Mouse (Mus musculus): ENCODE data around the gene Fam198b. TPM values are rescaled to one million over a fixed set of nuclear protein-coding genes. Genes with fewer than 3 reads are reported as not detected.
A peak's percentile ranks its signal among the peaks of the same experiment; 100 is the strongest.

Gene Fam198b
- 10 to 100 TPM in 1 of 2 experiments, 1 to 10 TPM in 1; 8.8 to 10.4 TPM for total RNA-seq (2021)

GRCm38 (mm10) chr3:79884305-79884704 is at the start of gene Fam198b:
Gene Fam198b (plus strand): TSS chr3:79884533.
- no peak for DNase-seq (ENCODE audit: low spot score in 2 of 2)
- intact Hi-C loops (cut with DNase I) = loop anchor here (1.0 to 10.0 kb wide), 3 partner anchors 90 to 920 kb away; partner anchors contain the start of gene Gria2

GRCm38 (mm10) chr3:79838751-79839150 is 45.6 kb upstream of the Fam198b start:
- intact Hi-C loops (cut with DNase I) = no loop called here
- DNase-seq (ENCODE audit: low spot score in 2 of 2) = peak in 1 of 2 experiments; percentile 31

GRCm38 (mm10) chr3:79841475-79841874 is 42.9 kb upstream of the Fam198b start:
- no peak for DNase-seq (ENCODE audit: low spot score in 2 of 2)
- intact Hi-C loops (cut with DNase I) = no loop called here

- DNase-seq (ENCODE audit: low spot score in 2 of 2) = peak in 1 of 2 experiments; percentile 22
- intact Hi-C loops (cut with DNase I) = no loop called here
Measured at GRCm38 (mm10) chr3:79842165-79842564, 42.2 kb upstream of the Fam198b start.

- peak; percentile 70 to 81 for DNase-seq (ENCODE audit: low spot score in 2 of 2)
- intact Hi-C loops (cut with DNase I) = no loop called here
Measured at GRCm38 (mm10) chr3:79842616-79843016, 41.7 kb upstream of the Fam198b start.

GRCm38 (mm10) chr3:79843999-79844398 is 40.3 kb upstream of the Fam198b start:
- peak in 1 of 2 experiments; percentile 43 for DNase-seq (ENCODE audit: low spot score in 2 of 2)
- intact Hi-C loops (cut with DNase I) = no loop called here

- no peak for DNase-seq (ENCODE audit: low spot score in 2 of 2)
- intact Hi-C loops (cut with DNase I) = no loop called here
Measured at GRCm38 (mm10) chr3:79846633-79847032, 37.7 kb upstream of the Fam198b start.

- peak in 1 of 2 experiments; percentile 38 for DNase-seq (ENCODE audit: low spot score in 2 of 2)
- intact Hi-C loops (cut with DNase I) = no loop called here
Measured at GRCm38 (mm10) chr3:79848841-79849240, 35.5 kb upstream of the Fam198b start.

- no peak for DNase-seq (ENCODE audit: low spot score in 2 of 2)
- intact Hi-C loops (cut with DNase I) = loop anchor here (10.0 kb wide), 1 partner anchor 955 kb away; the partner anchor contains the start of gene Gria2
Measured at GRCm38 (mm10) chr3:79849621-79850020, 34.7 kb upstream of the Fam198b start.

GRCm38 (mm10) chr3:79850656-79851055 is 33.7 kb upstream of the Fam198b start:
- intact Hi-C loops (cut with DNase I) = loop anchor here (10.0 kb wide), 1 partner anchor 954 kb away; the partner anchor contains the start of gene Gria2

GRCm38 (mm10) chr3:79852108-79852507 is 32.2 kb upstream of the Fam198b start:
- no peak for DNase-seq (ENCODE audit: low spot score in 2 of 2)
- intact Hi-C loops (cut with DNase I) = loop anchor here (10.0 kb wide), 1 partner anchor 953 kb away; the partner anchor contains the start of gene Gria2

More at GRCm38 (mm10) chr3:79850656-79851055, 33.7 kb upstream of the Fam198b start:
- no peak for DNase-seq (ENCODE audit: low spot score in 2 of 2)

- peak in 1 of 2 experiments; percentile 35 for DNase-seq (ENCODE audit: low spot score in 2 of 2)
- intact Hi-C loops (cut with DNase I) = loop anchor here (10.0 kb wide), 1 partner anchor 952 kb away; the partner anchor contains the start of gene Gria2
Measured at GRCm38 (mm10) chr3:79852654-79853166, 31.6 kb upstream of the Fam198b start, which contains the start of gene Tmem144. Gene Tmem144 (minus strand): TSS chr3:79852773.

- intact Hi-C loops (cut with DNase I) = loop anchor here (10.0 kb wide), 1 partner anchor 947 kb away; the partner anchor contains the start of gene Gria2
- DNase-seq (ENCODE audit: low spot score in 2 of 2) = no peak
Measured at GRCm38 (mm10) chr3:79857780-79858179, 26.6 kb upstream of the Fam198b start.

GRCm38 (mm10) chr3:79858221-79858620 is 26.1 kb upstream of the Fam198b start:
- intact Hi-C loops (cut with DNase I) = loop anchor here (10.0 kb wide), 1 partner anchor 947 kb away; the partner anchor contains the start of gene Gria2
- DNase-seq (ENCODE audit: low spot score in 2 of 2) = no peak

GRCm38 (mm10) chr3:79864824-79865223 is 19.5 kb upstream of the Fam198b start:
- intact Hi-C loops (cut with DNase I) = no loop called here
- DNase-seq (ENCODE audit: low spot score in 2 of 2) = no peak

GRCm38 (mm10) chr3:79866089-79866488 is 18.2 kb upstream of the Fam198b start:
- intact Hi-C loops (cut with DNase I) = no loop called here
- no peak for DNase-seq (ENCODE audit: low spot score in 2 of 2)

GRCm38 (mm10) chr3:79866526-79866925 is 17.8 kb upstream of the Fam198b start:
- intact Hi-C loops (cut with DNase I) = no loop called here
- DNase-seq (ENCODE audit: low spot score in 2 of 2) = no peak

- intact Hi-C loops (cut with DNase I) = no loop called here
- DNase-seq (ENCODE audit: low spot score in 2 of 2) = peak; percentile 61 to 80
Measured at GRCm38 (mm10) chr3:79867121-79867709, 17.1 kb upstream of the Fam198b start.

- intact Hi-C loops (cut with DNase I) = no loop called here
- no peak for DNase-seq (ENCODE audit: low spot score in 2 of 2)
Measured at GRCm38 (mm10) chr3:79875471-79875870, 8.9 kb upstream of the Fam198b start.

- intact Hi-C loops (cut with DNase I) = no loop called here
- no peak for DNase-seq (ENCODE audit: low spot score in 2 of 2)
Measured at GRCm38 (mm10) chr3:79878350-79878749, 6.0 kb upstream of the Fam198b start.

- DNase-seq (ENCODE audit: low spot score in 2 of 2) = no peak
- intact Hi-C loops (cut with DNase I) = no loop called here
Measured at GRCm38 (mm10) chr3:79879246-79879645, 5.1 kb upstream of the Fam198b start.

Data from left cerebral cortex, postnatal 25 days (tissue).